Mouse (Mus musculus) ES-CJ7 (cell line): ENCODE measurements at regions not wholly inside any gene's neighbourhood (a gene's known extent, or its start where the extent isn't known, plus 50 kb on each side); places are given as distances from the start of the nearest gene placed in this dataset.

ENCODE experiments used
- DNase-seq: peaks from one replicate; pipeline ENCODE4 v3.0.0; 2011; ENCODE audit warnings: low read depth, low spot score

GRCm38 (mm10) chr3:35688111-35688510, 65.8 kb upstream of the Atp11b start:
- no peak for DNase-seq

- DNase-seq, result peak; percentile 77
These were observed 65.1 kb upstream of the Atp11b start for GRCm38 (mm10) chr3:35688781-35689180.

- DNase-seq, result peak; percentile 91
These were observed 60.9 kb upstream of the Atp11b start for GRCm38 (mm10) chr3:35693039-35693438.

GRCm38 (mm10) chr3:35693551-35693950, 60.4 kb upstream of the Atp11b start:
- peak; percentile 31 for DNase-seq

GRCm38 (mm10) chr3:35694241-35694640, 59.7 kb upstream of the Atp11b start:
- no peak for DNase-seq

GRCm38 (mm10) chr3:35695859-35696258, 58.0 kb upstream of the Atp11b start:
- DNase-seq, result no peak

- no peak for DNase-seq
These were observed 54.6 kb upstream of the Atp11b start for GRCm38 (mm10) chr3:35699266-35699665.

- DNase-seq, result no peak
These were observed 53.9 kb upstream of the Atp11b start for GRCm38 (mm10) chr3:35699979-35700378.

GRCm38 (mm10) chr3:35703528-35704327, 50.2 kb upstream of the Atp11b start:
- no peak for DNase-seq
